Comparison of ENCODE assay signal across 22 mouse cellular contexts in genomic region chr19:44207079-44207478, GRCm38 (mm10). TPM values are rescaled to one million over a fixed set of nuclear protein-coding genes. Genes with fewer than 3 reads are reported as not detected.
A peak's percentile ranks its signal among the peaks of the same experiment; 100 is the strongest.
DNase-seq lines count a peak whose midpoint lies in the region; ATAC-seq and TF ChIP-seq lines count a peak whose summit lies in the region.
"Had no signal": no experiment of that assay in that cellular context is flagged by ENCODE, and none has a peak within 500 bp of the region (broad histone marks: within the 10 kb centered on the region; RNA-seq: fewer than 3 reads in every experiment).

No protein-coding gene starts in this region.

- no peaks in the 10 kb centered on the region for H3K9me3 ChIP-seq in liver, embryonic 14.5 days (ENCODE audit: control insufficient read depth, low read length)
- H3K9me3 ChIP-seq in liver, embryonic 11.5 days (ENCODE audit: control insufficient read depth, low read length), result no peaks in the 10 kb centered on the region
- no peaks in the 10 kb centered on the region for H3K9me3 ChIP-seq in ES-Bruce4 (replicated peaks; ENCODE audit: control insufficient read depth, insufficient read depth, low read length, poor library complexity, severe bottlenecking)
- H3K9me3 ChIP-seq: hindbrain, embryonic 15.5 days; liver, embryonic 15.5 days; midbrain, embryonic 12.5 days; neural tube, embryonic 13.5 days had no signal

- WGBS in liver, embryonic 14.5 days (ENCODE audit: insufficient replicate concordance), result 37% methylated on average over 2 of the region's 2 CpGs
- 47% methylated on average over 2 of the region's 2 CpGs for WGBS in liver, embryonic 11.5 days

- no peak overlapping the region for H3K4me2 ChIP-seq in liver, embryonic 14.5 days (ENCODE audit: low read depth)
- no peak overlapping the region for H3K4me2 ChIP-seq in liver, embryonic 11.5 days
- H3K4me2 ChIP-seq: heart, embryonic 11.5 days; hindbrain, embryonic 15.5 days; liver, embryonic 15.5 days; midbrain, embryonic 12.5 days; neural tube, embryonic 13.5 days had no signal

- no peak overlapping the region for H3K9ac ChIP-seq in liver, embryonic 14.5 days (replicated peaks)
- no peak overlapping the region for H3K9ac ChIP-seq in liver, embryonic 11.5 days (ENCODE audit: low read depth, low read length)
- H3K9ac ChIP-seq in ES-Bruce4 (ENCODE audit: low read depth, poor library complexity, severe bottlenecking), result no peak overlapping the region
- H3K9ac ChIP-seq: hindbrain, embryonic 15.5 days; liver, embryonic 15.5 days; midbrain, embryonic 12.5 days; neural tube, embryonic 13.5 days had no signal

- no peak for TF ChIP-seq POLR2A in ES-Bruce4 (IDR thresholded peaks at IDR 0.05; ENCODE audit: insufficient read depth, low read length)

- H3K4me1 ChIP-seq in liver, embryonic 14.5 days (replicated peaks; ENCODE audit: control insufficient read depth in 2 of 2, insufficient read depth in 2 of 2, low read length in 1 of 2), result no peaks in the 10 kb centered on the region
- no peaks in the 10 kb centered on the region for H3K4me1 ChIP-seq in liver, embryonic 11.5 days (replicated peaks; ENCODE audit: control insufficient read depth, insufficient read depth, low read length)
- H3K4me1 ChIP-seq in ES-Bruce4 (ENCODE audit: control insufficient read depth, insufficient read depth, low read length), result no peaks in the 10 kb centered on the region
- H3K4me1 ChIP-seq: hindbrain, embryonic 15.5 days; liver, embryonic 15.5 days; midbrain, embryonic 12.5 days; neural tube, embryonic 13.5 days had no signal

- no peaks in the 10 kb centered on the region; the same call in 1 of the 2 replicates for H3K27me3 ChIP-seq in liver, embryonic 14.5 days (ENCODE audit: control insufficient read depth, insufficient read depth, low read length)
- no peaks in the 10 kb centered on the region; the same call in 1 of the 2 replicates for H3K27me3 ChIP-seq in liver, embryonic 11.5 days (replicated peaks; ENCODE audit: control insufficient read depth, insufficient read depth, low read length)
- no peaks in the 10 kb centered on the region; the same call in 1 of the 2 replicates for H3K27me3 ChIP-seq in ES-Bruce4 (ENCODE audit: control insufficient read depth, insufficient read depth, low read length, poor library complexity, severe bottlenecking)
- H3K27me3 ChIP-seq: hindbrain, embryonic 15.5 days; midbrain, embryonic 12.5 days; neural tube, embryonic 13.5 days had no signal

- no peak overlapping the region for H3K27ac ChIP-seq in liver, embryonic 14.5 days
- no peak overlapping the region for H3K27ac ChIP-seq in liver, embryonic 11.5 days (ENCODE audit: low read depth, low read length)
- H3K27ac ChIP-seq in ES-Bruce4 (ENCODE audit: insufficient read depth, low read length), result no peak overlapping the region
- H3K27ac ChIP-seq: hindbrain, embryonic 15.5 days; liver, embryonic 15.5 days; midbrain, embryonic 12.5 days; neural tube, embryonic 13.5 days had no signal

- H3K36me3 ChIP-seq in liver, embryonic 14.5 days (replicated peaks; ENCODE audit: control insufficient read depth, insufficient read depth, low read depth), result no peaks in the 10 kb centered on the region
- no peaks in the 10 kb centered on the region for H3K36me3 ChIP-seq in liver, embryonic 11.5 days (ENCODE audit: control insufficient read depth, insufficient read depth, low read length)
- H3K36me3 ChIP-seq in ES-Bruce4 (ENCODE audit: control insufficient read depth, insufficient read depth, low read length, poor library complexity, severe bottlenecking), result no peaks in the 10 kb centered on the region
- H3K36me3 ChIP-seq: hindbrain, embryonic 15.5 days; liver, embryonic 15.5 days; midbrain, embryonic 12.5 days; neural tube, embryonic 13.5 days had no signal

- no peak overlapping the region for H3K4me3 ChIP-seq in liver, embryonic 14.5 days (ENCODE audit: insufficient read depth in 1 of 2, low read depth in 2 of 2, low read length in 2 of 2)
- H3K4me3 ChIP-seq in liver, embryonic 11.5 days (ENCODE audit: low read depth, low read length), result no peak overlapping the region
- H3K4me3 ChIP-seq in ES-Bruce4 (ENCODE audit: low read depth, low read length), result no peak overlapping the region
- H3K4me3 ChIP-seq: hindbrain, embryonic 15.5 days; liver, embryonic 15.5 days; midbrain, embryonic 12.5 days; neural tube, embryonic 13.5 days had no signal

- no peak for ATAC-seq in liver, embryonic 14.5 days (ENCODE audit: insufficient read depth)
- no peak for ATAC-seq in liver, embryonic 11.5 days (replicated peaks; ENCODE audit: low FRiP score)
- peak; percentile 50; the same call in 1 of the 2 replicates for ATAC-seq in megakaryocyte progenitor cell, adult 5-6 weeks (replicated peaks; ENCODE audit: poor library complexity)
- ATAC-seq: forebrain, embryonic 14.5 days had no signal

- no peak for DNase-seq in liver, embryonic 14.5 days (ENCODE audit: low read depth in 3 of 3, low spot score in 3 of 3)
- no peak for DNase-seq in liver, embryonic 11.5 days (ENCODE audit: low spot score)
- DNase-seq in A20 (ENCODE audit: low read depth, low spot score), result peak; percentile 49
- DNase-seq in right cerebral cortex, adult 18-20 months, result no peak
- no peak for DNase-seq in T-cell, adult 2 months (ENCODE audit: low spot score)
- DNase-seq: adrenal gland, postnatal 14 days; cerebellum, adult 9-11 months; gastrocnemius, postnatal 25 days; heart, postnatal 14 days; kidney, adult 11 months; kidney, postnatal 14 days; lung, postnatal 4 days; right cerebral cortex, postnatal 14 days had no signal

- TF ChIP-seq EP300 in liver, embryonic 14.5 days (IDR thresholded peaks at IDR 0.05; ENCODE audit: low read depth), result no peak
- no peak for TF ChIP-seq EP300 in ES-Bruce4 (IDR thresholded peaks at IDR 0.05; ENCODE audit: insufficient read depth, low read depth, low read length)

- peak; percentile 23; the same call in 1 of the 2 replicates for TF ChIP-seq CTCF in liver, embryonic 14.5 days (IDR thresholded peaks at IDR 0.05; ENCODE audit: low read depth)
- TF ChIP-seq CTCF in ES-Bruce4 (IDR thresholded peaks at IDR 0.05; ENCODE audit: low read depth, low read length), result peak; percentile 30

RNA-seq across cellular contexts. Expression of gene Scd3, which starts 4.0 kb away (rescaled TPM):
- polyA plus RNA-seq in liver, embryonic 14.5 days (2012; rRNA removed), result not detected in 2 replicates
- polyA plus RNA-seq in liver, embryonic 14.5 days (2014; fragmentation: Nextera tagmentation; extraction: Ambion mirVana), result not detected in 2 replicates
- polyA plus RNA-seq in liver, embryonic 11.5 days (2014; fragmentation: Nextera tagmentation; extraction: Ambion mirVana), result not detected in 2 replicates
- 2.0 and 3.3 TPM in 2 replicates for polyA plus RNA-seq in ES-Bruce4 (2011; ENCODE audit: insufficient read depth, insufficient read length, low read depth, missing spikeins)
- total RNA-seq in megakaryocyte progenitor cell, adult 5-6 weeks (2015), result not detected in 2 replicates
- not detected in 2 replicates for total RNA-seq in megakaryocyte progenitor cell, adult 5-6 weeks (2017)
- total RNA-seq: adrenal gland, postnatal 14 days; gastrocnemius, postnatal 25 days; heart, postnatal 14 days had no signal
- polyA plus RNA-seq: liver, embryonic 15.5 days had no signal

RNA-seq across cellular contexts. Expression of gene Pkd2l1, which starts 14.8 kb away (rescaled TPM):
- not detected in 2 replicates for polyA plus RNA-seq in liver, embryonic 14.5 days (2012; rRNA removed)
- polyA plus RNA-seq in liver, embryonic 14.5 days (2014; fragmentation: Nextera tagmentation; extraction: Ambion mirVana), result not detected in 2 replicates
- not detected in 2 replicates for polyA plus RNA-seq in liver, embryonic 11.5 days (2014; fragmentation: Nextera tagmentation; extraction: Ambion mirVana)
- not detected in 2 replicates for polyA plus RNA-seq in ES-Bruce4 (2011; ENCODE audit: insufficient read depth, insufficient read length, low read depth, missing spikeins)
- not detected in 2 replicates for total RNA-seq in megakaryocyte progenitor cell, adult 5-6 weeks (2015)
- total RNA-seq in megakaryocyte progenitor cell, adult 5-6 weeks (2017), result not detected in 2 replicates
- total RNA-seq: adrenal gland, postnatal 14 days; gastrocnemius, postnatal 25 days; heart, postnatal 14 days had no signal
- polyA plus RNA-seq: heart, embryonic 11.5 days; limb, embryonic 11.5 days; liver, embryonic 15.5 days had no signal
